Comparison of ENCODE assay signal across 15 mouse cellular contexts in the genomic region with DNA sequence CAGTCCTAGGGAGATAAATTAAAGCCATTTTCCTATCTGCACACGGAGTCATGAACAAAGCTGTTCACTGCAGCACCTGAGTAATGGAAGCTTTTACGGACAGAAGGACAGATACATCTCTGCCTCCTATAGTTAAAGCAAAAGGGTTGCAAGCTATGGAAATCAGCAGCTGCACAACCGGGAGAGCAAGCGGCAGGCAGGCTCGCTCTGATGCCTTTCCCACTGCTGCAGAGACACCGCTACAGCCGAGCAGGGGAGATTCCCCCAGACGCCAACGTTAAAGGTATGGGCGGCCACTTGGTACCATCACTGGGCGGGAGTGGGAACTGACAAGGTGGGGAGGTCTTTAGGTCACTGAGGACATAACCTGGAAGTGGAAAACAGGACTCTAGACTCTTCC. TPM values are rescaled to one million over a fixed set of nuclear protein-coding genes. Genes with fewer than 3 reads are reported as not detected.
DNase-seq lines count a peak whose midpoint lies in the region; ATAC-seq lines count a peak whose summit lies in the region.
"Had no signal": no experiment of that assay in that cellular context is flagged by ENCODE, and none has a peak within 500 bp of the region (broad histone marks: within the 10 kb centered on the region; RNA-seq: fewer than 3 reads in every experiment).

No protein-coding gene starts in this region.

- H3K9ac ChIP-seq in heart, embryonic 11.5 days (ENCODE audit: low read depth, low read length): no peak overlapping the region
- H3K9ac ChIP-seq in kidney, embryonic 16.5 days (replicated peaks; ENCODE audit: low read length): 0 out of 2 replicates have a peak overlapping the region, but pooled peaks have one; percentile 46
- H3K9ac ChIP-seq in hindbrain, embryonic 15.5 days: no peak overlapping the region
- H3K9ac ChIP-seq: embryonic facial prominence, embryonic 13.5 days; midbrain, embryonic 12.5 days had no signal

- peak overlapping the region; percentile 57 for H3K4me2 ChIP-seq in heart, embryonic 11.5 days
- H3K4me2 ChIP-seq in kidney, embryonic 16.5 days (replicated peaks; ENCODE audit: low read depth, low read length): peak overlapping the region; percentile 40
- H3K4me2 ChIP-seq in hindbrain, embryonic 15.5 days: peak overlapping the region; percentile 33
- H3K4me2 ChIP-seq: embryonic facial prominence, embryonic 13.5 days; midbrain, embryonic 12.5 days had no signal

- H3K27ac ChIP-seq in heart, embryonic 11.5 days (ENCODE audit: low read depth, low read length): no peak overlapping the region
- H3K27ac ChIP-seq in kidney, embryonic 16.5 days (ENCODE audit: low read length): no peak overlapping the region
- 0 out of 2 replicates have a peak overlapping the region, but pooled peaks have one; percentile 38 for H3K27ac ChIP-seq in hindbrain, embryonic 15.5 days (replicated peaks)
- H3K27ac ChIP-seq: embryonic facial prominence, embryonic 13.5 days; midbrain, embryonic 12.5 days had no signal

- no peak for DNase-seq in heart, postnatal 36 days
- no peak for DNase-seq in kidney, postnatal 10 days
- DNase-seq in neural tube, embryonic 10.5 days (ENCODE audit: extremely low spot score, low spot score): peak; percentile 17
- no peak for DNase-seq in retina, postnatal 1 day
- DNase-seq in right cerebral cortex, postnatal 14 days: no peak
- DNase-seq: cerebellum, postnatal 10 days; left cerebral cortex, postnatal 4 days had no signal

- 26% methylated on average over 11 of the region's 11 CpGs for WGBS in heart, embryonic 11.5 days (ENCODE audit: insufficient replicate concordance)
- 17% methylated on average over 11 of the region's 11 CpGs for WGBS in kidney, embryonic 16.5 days
- WGBS in hindbrain, embryonic 15.5 days: 38% methylated on average over 11 of the region's 11 CpGs

- H3K36me3 ChIP-seq in heart, embryonic 11.5 days (ENCODE audit: control insufficient read depth, insufficient read depth, low read length): no peaks in the 10 kb centered on the region
- H3K36me3 ChIP-seq in kidney, embryonic 16.5 days (ENCODE audit: insufficient read depth, low read length): no peaks in the 10 kb centered on the region
- H3K36me3 ChIP-seq in hindbrain, embryonic 15.5 days: no peaks in the 10 kb centered on the region
- H3K36me3 ChIP-seq: embryonic facial prominence, embryonic 13.5 days; midbrain, embryonic 12.5 days had no signal

- no peak for ATAC-seq in heart, embryonic 11.5 days (replicated peaks; ENCODE audit: insufficient number of reproducible peaks, low FRiP score, low TSS enrichment)
- no peak for ATAC-seq in kidney, embryonic 16.5 days (ENCODE audit: low FRiP score, low TSS enrichment)
- ATAC-seq in hindbrain, embryonic 15.5 days (ENCODE audit: low FRiP score, low read depth): no peak

- H3K9me3 ChIP-seq in heart, embryonic 11.5 days (replicated peaks; ENCODE audit: control insufficient read depth, low read length): no peaks in the 10 kb centered on the region
- H3K9me3 ChIP-seq in kidney, embryonic 16.5 days (ENCODE audit: low read length): no peaks in the 10 kb centered on the region
- no peaks in the 10 kb centered on the region for H3K9me3 ChIP-seq in hindbrain, embryonic 15.5 days
- H3K9me3 ChIP-seq: embryonic facial prominence, embryonic 13.5 days; midbrain, embryonic 12.5 days had no signal

- H3K4me3 ChIP-seq in heart, embryonic 11.5 days (ENCODE audit: low read depth, low read length): 0 out of 2 replicates have a peak overlapping the region, but pooled peaks have one; percentile 4
- peak overlapping the region; percentile 26; the same call in 1 of the 2 replicates for H3K4me3 ChIP-seq in kidney, embryonic 16.5 days (ENCODE audit: low read length)
- peak overlapping the region; percentile 9; the same call in 1 of the 2 replicates for H3K4me3 ChIP-seq in hindbrain, embryonic 15.5 days
- H3K4me3 ChIP-seq: embryonic facial prominence, embryonic 13.5 days; midbrain, embryonic 12.5 days had no signal

- no peaks in the 10 kb centered on the region for H3K27me3 ChIP-seq in heart, embryonic 11.5 days (ENCODE audit: control insufficient read depth, insufficient read depth, low read length)
- H3K27me3 ChIP-seq in kidney, embryonic 16.5 days (ENCODE audit: insufficient read depth, low read length): no peaks in the 10 kb centered on the region
- no peaks in the 10 kb centered on the region for H3K27me3 ChIP-seq in hindbrain, embryonic 15.5 days
- H3K27me3 ChIP-seq: embryonic facial prominence, embryonic 13.5 days; midbrain, embryonic 12.5 days had no signal

- intact Hi-C loops in heart, postnatal 36 days (cut with DNase I): no loop called here

- H3K4me1 ChIP-seq in heart, embryonic 11.5 days (ENCODE audit: control insufficient read depth, insufficient read depth, low read length): no peaks in the 10 kb centered on the region
- peaks cover 6% of the 10 kb centered on the region for H3K4me1 ChIP-seq in kidney, embryonic 16.5 days (ENCODE audit: insufficient read depth, low read length)
- H3K4me1 ChIP-seq in hindbrain, embryonic 15.5 days (replicated peaks): no peaks in the 10 kb centered on the region
- H3K4me1 ChIP-seq: midbrain, embryonic 12.5 days had no signal

RNA-seq across cellular contexts. Expression of a gene that starts 17.8 kb away (rescaled TPM):
- not detected in 2 replicates for polyA plus RNA-seq in heart, embryonic 11.5 days (2014; fragmentation: Nextera tagmentation; extraction: Ambion mirVana)
- total RNA-seq in heart, postnatal 36 days (2021): under 1 TPM in 1 of 2 experiments, not detected in 1; 0.08 TPM
- not detected in 2 replicates for polyA plus RNA-seq in kidney, embryonic 16.5 days (2015; fragmentation: Nextera tagmentation; extraction: Ambion mirVana)
- 0.04 and 0.14 TPM in 2 replicates for polyA plus RNA-seq in hindbrain, embryonic 15.5 days (2015; fragmentation: Nextera tagmentation; extraction: Ambion mirVana)
- total RNA-seq: hematopoietic stem cell, adult 5-6 weeks had no signal
- polyA plus RNA-seq: C2C12; embryonic facial prominence, embryonic 13.5 days; lung, embryonic 16.5 days had no signal
